Mouse (Mus musculus) mammary gland, adult 2 months (tissue): ENCODE measurements around the gene Efr3b. TPM values are rescaled to one million over a fixed set of nuclear protein-coding genes. Genes with fewer than 3 reads are reported as not detected.

Experiments
- polyA plus RNA-seq: library from polyadenylated mRNA; depleted of rRNA; stranded (reverse); fragments of >200 nt; gene quantifications from 2 replicates; pipeline ENCODE4 v1.2.3, GENCODE M21; 2012; ENCODE audit warnings: low replicate concordance; rRNA removed

Gene Efr3b
- polyA plus RNA-seq: 2.7 and 4.3 TPM in 2 replicates

GRCm38 (mm10) chr12:4038061-4039041 lies at the start of gene Efr3b:
Efr3b (minus strand) TSS chr12:4038915.

GRCm38 (mm10) chr12:4082132-4083001 lies 43.7 kb upstream of the Efr3b start, which contains the start of gene Dnajc27:
Dnajc27 (plus strand) TSS chr12:4082583.

DNA sequence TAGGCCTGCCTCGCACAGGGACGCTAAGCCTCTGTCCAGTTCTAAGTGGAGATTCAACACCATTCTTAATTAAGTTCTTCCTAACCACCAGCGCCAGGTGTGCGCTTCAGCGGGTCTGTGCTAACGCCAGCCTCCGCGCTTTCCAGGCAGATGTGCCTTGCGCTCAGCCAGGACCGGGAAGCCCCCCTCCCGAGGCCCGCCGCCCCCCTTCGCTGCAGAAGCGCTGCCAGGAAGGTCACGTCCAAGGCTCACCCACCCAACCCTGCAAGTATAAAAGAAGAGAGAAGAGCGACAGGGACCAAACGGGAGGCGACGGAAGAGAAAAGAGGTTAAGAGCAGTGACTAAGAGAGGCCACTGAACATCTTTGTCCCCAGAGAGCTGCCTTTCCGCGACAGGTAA lies 84.1 kb downstream of the Efr3b start, which contains the start of gene Pomc:
TSS of gene Pomc (plus strand) at position 301 of the 400 bp plus-strand sequence.

Other genes with a start within 250 kb of the Efr3b start
- 15.0 and 20.5 TPM in 2 replicates for gene Dnmt3a, start 232.9 kb downstream of the Efr3b start, polyA plus RNA-seq
- gene Pomc, start 84.0 kb downstream of the Efr3b start, polyA plus RNA-seq: 0.49 and 0.60 TPM in 2 replicates
- gene Dnajc27, start 43.7 kb upstream of the Efr3b start, polyA plus RNA-seq: 4.6 and 14.4 TPM in 2 replicates
- gene Adcy3, start 94.2 kb upstream of the Efr3b start, polyA plus RNA-seq: 22.3 and 23.5 TPM in 2 replicates
- 5.2 and 5.4 TPM in 2 replicates for gene Ptrhd1, start 195.1 kb upstream of the Efr3b start, polyA plus RNA-seq
- 9.3 and 14.8 TPM in 2 replicates for gene Cenpo, start 195.4 kb upstream of the Efr3b start, polyA plus RNA-seq